Mouse (Mus musculus): ENCODE data around the gene Bpifb2. TPM values are rescaled to one million over a fixed set of nuclear protein-coding genes. Genes with fewer than 3 reads are reported as not detected.

The Bpifb2 gene
- polyA plus RNA-seq, 1 experiment from 2014 or later, result not detected

DNA sequence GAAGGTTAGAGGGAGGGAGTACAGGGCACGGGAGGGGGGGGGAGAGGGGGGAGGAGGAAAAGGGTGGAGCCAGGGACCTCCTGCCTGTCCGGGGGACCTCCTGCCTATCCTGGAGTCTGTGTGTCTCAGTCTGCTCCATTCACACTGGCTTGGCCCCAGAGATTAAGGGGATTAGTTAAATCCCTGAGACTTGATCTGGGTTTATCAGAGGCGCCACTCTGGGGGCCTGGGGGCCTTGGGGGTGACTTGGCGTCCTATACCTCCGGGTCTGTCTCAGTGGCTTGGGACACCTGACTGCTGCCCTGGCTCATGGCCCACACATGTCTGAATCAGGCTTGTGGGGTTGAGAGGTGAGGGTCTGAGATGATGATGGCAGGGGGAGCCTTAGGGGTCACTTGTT, 21.3 kb upstream of the Bpifb2 start:
- Histone ChIP-seq H3K9ac (ENCODE audit: low read length) (no peak overlapping the region), H3K4me2 (ENCODE audit: low read depth) (no peak overlapping the region), H3K36me3 (ENCODE audit: control insufficient read depth, insufficient read depth, low read length) (no peaks in the 10 kb centered on the region), H3K27me3 (ENCODE audit: control insufficient read depth, insufficient read depth, low read length) (no peaks in the 10 kb centered on the region), H3K4me1 (ENCODE audit: control insufficient read depth, insufficient read depth, low read length) (no peaks in the 10 kb centered on the region), H3K9me3 (ENCODE audit: control insufficient read depth, low read length) (no peaks in the 10 kb centered on the region), H3K4me3 (ENCODE audit: low read depth, low read length) (no peak overlapping the region), H3K27ac (ENCODE audit: low read depth, low read length) (no peak overlapping the region)
- WGBS, result 40% methylated on average over 5 of the region's 5 CpGs
- ATAC-seq (ENCODE audit: insufficient read depth, low FRiP score, low TSS enrichment) (no peak), DNase-seq (ENCODE audit: low spot score) (no peak)

DNA sequence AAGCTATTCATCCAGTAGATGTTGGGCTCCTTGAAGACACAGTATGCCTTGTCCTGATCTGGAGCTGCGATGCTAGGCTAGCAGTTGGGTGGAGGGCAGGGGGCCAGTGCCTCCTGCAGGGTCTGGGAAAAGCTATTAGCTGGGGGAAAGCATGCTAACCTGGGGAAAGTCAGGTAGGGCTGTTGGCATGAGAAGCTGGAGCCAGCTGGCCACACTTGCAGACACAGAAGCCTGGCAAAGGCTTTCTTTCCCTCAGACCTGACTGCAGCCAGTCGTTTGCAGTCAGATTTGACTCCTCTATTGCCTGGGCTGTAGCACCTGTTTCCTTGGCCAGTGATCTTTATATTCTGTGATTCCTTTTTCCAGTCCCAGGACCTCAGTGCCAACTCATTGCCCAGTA, 15.3 kb upstream of the Bpifb2 start:
- Histone ChIP-seq H3K27ac (ENCODE audit: low read depth, low read length) (no peak overlapping the region), H3K27me3 (ENCODE audit: control insufficient read depth, insufficient read depth, low read length) (no peaks in the 10 kb centered on the region), H3K9ac (ENCODE audit: low read length) (no peak overlapping the region), H3K4me3 (ENCODE audit: low read depth, low read length) (no peak overlapping the region), H3K36me3 (ENCODE audit: control insufficient read depth, insufficient read depth, low read length) (no peaks in the 10 kb centered on the region), H3K4me1 (ENCODE audit: control insufficient read depth, insufficient read depth, low read length) (no peaks in the 10 kb centered on the region), H3K9me3 (ENCODE audit: control insufficient read depth, low read length) (no peaks in the 10 kb centered on the region), H3K4me2 (ENCODE audit: low read depth) (no peak overlapping the region)
- no peak for DNase-seq (ENCODE audit: low spot score)
- WGBS, result 86% methylated on average over 2 of the region's 2 CpGs
- ATAC-seq (ENCODE audit: insufficient read depth, low FRiP score, low TSS enrichment), result no peak

DNA sequence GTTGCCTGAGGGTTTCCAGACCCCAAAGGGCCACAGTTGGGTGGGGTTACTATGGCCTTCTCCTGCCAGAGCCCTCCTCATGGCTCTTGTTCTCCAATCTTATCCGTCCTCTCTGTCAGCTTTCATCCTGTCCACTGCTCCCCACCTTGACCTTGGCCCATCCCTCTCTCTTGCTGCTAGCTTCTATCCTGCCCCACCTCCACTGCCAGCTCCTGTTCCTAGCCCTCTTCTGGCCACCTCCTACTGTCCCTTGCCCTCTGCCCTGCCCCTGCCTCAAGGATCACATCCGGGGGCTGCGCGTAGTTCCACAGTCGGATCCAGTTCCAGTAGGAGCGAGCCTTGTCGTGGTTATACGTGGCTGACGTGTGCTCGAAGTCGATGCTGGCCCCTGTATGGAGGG, 14.5 kb upstream of the Bpifb2 start:
- H3K4me1 ChIP-seq (ENCODE audit: control insufficient read depth, insufficient read depth, low read length), result no peaks in the 10 kb centered on the region
- DNase-seq (ENCODE audit: low spot score) (no peak), ATAC-seq (ENCODE audit: insufficient read depth, low FRiP score, low TSS enrichment) (no peak)
- no peak overlapping the region for H3K4me2 ChIP-seq (ENCODE audit: low read depth)
- H3K4me3 ChIP-seq (ENCODE audit: low read depth, low read length), result no peak overlapping the region
- no peaks in the 10 kb centered on the region for H3K9me3 ChIP-seq (ENCODE audit: control insufficient read depth, low read length)
- 90% methylated on average over 11 of the region's 11 CpGs for whole genome bisulfite sequencing
- H3K27me3 ChIP-seq (ENCODE audit: control insufficient read depth, insufficient read depth, low read length), result no peaks in the 10 kb centered on the region
- no peaks in the 10 kb centered on the region for H3K36me3 ChIP-seq (ENCODE audit: control insufficient read depth, insufficient read depth, low read length)
- H3K27ac ChIP-seq (ENCODE audit: low read depth, low read length), result no peak overlapping the region
- no peak overlapping the region for H3K9ac ChIP-seq (ENCODE audit: low read length)

DNA sequence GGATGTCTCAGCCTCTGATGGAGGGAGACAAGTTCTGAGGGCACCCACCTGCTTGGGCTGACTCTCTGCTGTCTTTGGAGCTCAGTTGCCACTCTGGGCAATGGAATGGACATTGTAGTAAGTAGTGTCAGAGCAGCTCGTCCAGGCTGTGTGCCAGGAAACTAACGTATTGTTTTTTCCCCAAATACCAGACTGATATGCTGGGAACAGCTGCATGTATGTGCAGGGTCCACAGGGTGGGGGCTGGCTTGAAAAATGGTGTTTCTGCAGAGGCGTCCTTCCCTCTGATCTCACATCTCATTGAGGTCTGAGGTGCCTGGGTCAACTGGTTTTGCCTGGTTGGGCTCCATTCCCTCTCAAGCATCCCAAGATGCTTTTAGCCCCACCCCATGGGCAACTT, 14.1 kb upstream of the Bpifb2 start:
- no peaks in the 10 kb centered on the region for H3K36me3 ChIP-seq (ENCODE audit: control insufficient read depth, insufficient read depth, low read length)
- no peaks in the 10 kb centered on the region for H3K4me1 ChIP-seq (ENCODE audit: control insufficient read depth, insufficient read depth, low read length)
- WGBS, result 74% methylated on average over 3 of the region's 3 CpGs
- H3K4me3 ChIP-seq (ENCODE audit: low read depth, low read length), result no peak overlapping the region
- no peak overlapping the region for H3K27ac ChIP-seq (ENCODE audit: low read depth, low read length)
- DNase-seq (ENCODE audit: low spot score), result no peak
- no peak overlapping the region for H3K4me2 ChIP-seq (ENCODE audit: low read depth)
- H3K27me3 ChIP-seq (ENCODE audit: control insufficient read depth, insufficient read depth, low read length), result no peaks in the 10 kb centered on the region
- no peak overlapping the region for H3K9ac ChIP-seq (ENCODE audit: low read length)
- H3K9me3 ChIP-seq (ENCODE audit: control insufficient read depth, low read length), result no peaks in the 10 kb centered on the region
- no peak for ATAC-seq (ENCODE audit: insufficient read depth, low FRiP score, low TSS enrichment)

DNA sequence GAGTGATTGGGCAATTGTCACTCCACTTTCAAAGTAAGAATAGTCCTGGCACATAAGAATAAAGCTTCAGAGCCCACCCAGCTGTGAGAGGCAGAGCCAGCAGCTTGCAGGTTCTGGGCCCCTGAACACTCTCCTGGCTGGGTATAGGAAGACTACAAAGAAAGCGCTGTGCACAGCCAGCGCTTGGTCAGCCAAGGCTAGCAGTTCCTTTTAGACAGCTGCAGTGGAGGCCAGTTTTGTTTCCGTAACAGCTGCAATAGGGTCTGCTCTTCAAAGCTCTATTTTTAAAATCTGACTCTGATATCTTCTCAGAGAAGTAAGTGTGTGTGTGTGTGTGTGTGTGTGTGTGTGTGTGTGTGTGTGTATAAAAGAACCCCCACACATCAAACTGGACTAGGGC, 12.9 kb upstream of the Bpifb2 start:
- H3K27me3 ChIP-seq (ENCODE audit: control insufficient read depth, insufficient read depth, low read length), result no peaks in the 10 kb centered on the region
- H3K4me2 ChIP-seq (ENCODE audit: low read depth), result no peak overlapping the region
- no peaks in the 10 kb centered on the region for H3K36me3 ChIP-seq (ENCODE audit: control insufficient read depth, insufficient read depth, low read length)
- 94% methylated on average over 3 of the region's 3 CpGs for WGBS
- H3K4me3 ChIP-seq (ENCODE audit: low read depth, low read length), result no peak overlapping the region
- DNase-seq (ENCODE audit: low spot score), result no peak
- no peaks in the 10 kb centered on the region for H3K4me1 ChIP-seq (ENCODE audit: control insufficient read depth, insufficient read depth, low read length)
- no peaks in the 10 kb centered on the region for H3K9me3 ChIP-seq (ENCODE audit: control insufficient read depth, low read length)
- no peak overlapping the region for H3K9ac ChIP-seq (ENCODE audit: low read length)
- no peak overlapping the region for H3K27ac ChIP-seq (ENCODE audit: low read depth, low read length)
- ATAC-seq (ENCODE audit: insufficient read depth, low FRiP score, low TSS enrichment), result no peak

DNA sequence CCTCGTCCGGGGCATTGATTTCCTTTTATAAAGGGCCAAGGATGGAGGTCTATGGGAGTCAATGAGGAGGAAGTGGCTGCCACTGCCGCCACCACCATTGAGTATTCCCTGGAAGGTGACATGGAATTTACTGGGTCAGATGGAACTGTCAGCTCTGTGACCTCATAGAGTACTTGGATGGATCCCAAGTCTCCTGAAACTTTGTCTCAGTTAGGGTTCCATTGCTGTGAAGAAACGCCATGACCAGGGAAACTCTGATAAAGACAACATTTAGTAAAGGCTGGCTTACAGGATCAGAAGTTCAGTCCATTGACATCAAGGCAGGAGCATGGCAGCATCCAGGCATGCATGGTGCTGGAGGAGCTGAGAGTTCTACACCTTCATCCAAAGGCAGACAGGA, 3.9 kb upstream of the Bpifb2 start, which contains the start of gene Sun5:
Gene Sun5 (minus strand): TSS at position 101 of the 400 bp plus-strand sequence.
- no peak within 1 kb of the TSS for H3K9ac ChIP-seq (ENCODE audit: low read length)
- no peaks in the 10 kb centered on the region for H3K4me1 ChIP-seq (ENCODE audit: control insufficient read depth, insufficient read depth, low read length)
- 86% methylated on average over 4 of the region's 4 CpGs for WGBS
- DNase-seq (ENCODE audit: low spot score) (no peak), ATAC-seq (ENCODE audit: insufficient read depth, low FRiP score, low TSS enrichment) (no peak)
- H3K4me3 ChIP-seq (ENCODE audit: low read depth, low read length), result no peak within 1 kb of the TSS
- no peaks in the 10 kb centered on the region for H3K27me3 ChIP-seq (ENCODE audit: control insufficient read depth, insufficient read depth, low read length)
- H3K4me2 ChIP-seq (ENCODE audit: low read depth), result no peak within 1 kb of the TSS
- H3K27ac ChIP-seq (ENCODE audit: low read depth, low read length), result no peak within 1 kb of the TSS
- H3K36me3 ChIP-seq (ENCODE audit: control insufficient read depth, insufficient read depth, low read length), result no peaks in the 10 kb centered on the region
- H3K9me3 ChIP-seq (ENCODE audit: control insufficient read depth, low read length), result no peaks in the 10 kb centered on the region

DNA sequence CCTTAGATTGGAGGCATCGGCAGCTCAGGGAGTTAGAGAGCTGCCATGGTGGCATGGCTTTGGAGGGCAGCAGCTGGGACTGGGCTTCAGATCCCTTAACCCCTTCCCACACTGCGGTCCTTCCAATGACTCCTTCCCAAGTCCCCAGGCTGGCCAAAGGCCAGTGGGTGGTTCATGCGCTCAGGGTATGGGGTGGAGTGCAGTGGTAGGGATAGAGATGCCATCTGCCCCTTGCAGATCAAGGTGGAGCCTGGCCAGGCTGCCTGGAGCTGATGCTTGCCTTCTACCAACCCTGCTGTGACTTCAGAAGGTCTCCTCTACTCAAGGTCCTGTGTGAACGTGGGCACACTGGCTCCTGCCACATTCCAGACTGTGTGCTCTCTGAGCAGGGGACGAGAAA, 24.3 kb downstream of the Bpifb2 start:
- 83% methylated on average over 5 of the region's 5 CpGs for WGBS
- Histone ChIP-seq H3K27ac (ENCODE audit: low read depth, low read length) (no peak overlapping the region), H3K9ac (ENCODE audit: low read length) (no peak overlapping the region), H3K27me3 (ENCODE audit: control insufficient read depth, insufficient read depth, low read length) (no peaks in the 10 kb centered on the region), H3K9me3 (ENCODE audit: control insufficient read depth, low read length) (no peaks in the 10 kb centered on the region), H3K36me3 (ENCODE audit: control insufficient read depth, insufficient read depth, low read length) (no peaks in the 10 kb centered on the region), H3K4me1 (ENCODE audit: control insufficient read depth, insufficient read depth, low read length) (no peaks in the 10 kb centered on the region), H3K4me2 (ENCODE audit: low read depth) (no peak overlapping the region), H3K4me3 (ENCODE audit: low read depth, low read length) (no peak overlapping the region)
- DNase-seq (ENCODE audit: low spot score) (no peak), ATAC-seq (ENCODE audit: insufficient read depth, low FRiP score, low TSS enrichment) (no peak)

DNA sequence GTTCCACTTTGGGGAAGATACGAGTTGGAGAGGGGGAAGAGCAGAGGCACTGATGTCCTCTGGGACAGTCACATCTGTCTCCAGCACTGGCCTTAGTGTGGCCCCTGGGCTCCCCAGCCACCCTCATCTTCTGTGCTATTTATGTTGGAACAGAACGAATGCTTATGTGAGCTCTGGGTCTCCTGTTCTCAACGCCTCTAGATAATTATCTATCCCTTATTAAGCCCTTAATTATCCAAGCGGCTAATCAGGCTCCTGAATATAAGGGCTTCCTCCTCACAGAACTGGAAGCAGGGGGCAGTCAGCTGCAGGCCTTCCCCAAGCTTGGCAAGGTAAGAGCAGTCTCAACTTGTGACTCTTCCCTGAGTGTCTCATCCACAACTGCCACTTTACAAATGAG, 25.2 kb downstream of the Bpifb2 start, which contains the start of gene Bpifb6:
Gene Bpifb6 (plus strand): TSS at position 301 of the 400 bp plus-strand sequence.
- Histone ChIP-seq H3K27ac (ENCODE audit: low read depth, low read length) (no peak within 1 kb of the TSS), H3K4me3 (ENCODE audit: low read depth, low read length) (no peak within 1 kb of the TSS), H3K4me2 (ENCODE audit: low read depth) (no peak within 1 kb of the TSS), H3K27me3 (ENCODE audit: control insufficient read depth, insufficient read depth, low read length) (no peaks in the 10 kb centered on the region), H3K36me3 (ENCODE audit: control insufficient read depth, insufficient read depth, low read length) (no peaks in the 10 kb centered on the region), H3K4me1 (ENCODE audit: control insufficient read depth, insufficient read depth, low read length) (no peaks in the 10 kb centered on the region), H3K9ac (ENCODE audit: low read length) (no peak within 1 kb of the TSS), H3K9me3 (ENCODE audit: control insufficient read depth, low read length) (no peaks in the 10 kb centered on the region)
- no peak for ATAC-seq (ENCODE audit: insufficient read depth, low FRiP score, low TSS enrichment)
- DNase-seq (ENCODE audit: low spot score), result no peak
- WGBS, result 78% methylated on average over 4 of the region's 4 CpGs

DNA sequence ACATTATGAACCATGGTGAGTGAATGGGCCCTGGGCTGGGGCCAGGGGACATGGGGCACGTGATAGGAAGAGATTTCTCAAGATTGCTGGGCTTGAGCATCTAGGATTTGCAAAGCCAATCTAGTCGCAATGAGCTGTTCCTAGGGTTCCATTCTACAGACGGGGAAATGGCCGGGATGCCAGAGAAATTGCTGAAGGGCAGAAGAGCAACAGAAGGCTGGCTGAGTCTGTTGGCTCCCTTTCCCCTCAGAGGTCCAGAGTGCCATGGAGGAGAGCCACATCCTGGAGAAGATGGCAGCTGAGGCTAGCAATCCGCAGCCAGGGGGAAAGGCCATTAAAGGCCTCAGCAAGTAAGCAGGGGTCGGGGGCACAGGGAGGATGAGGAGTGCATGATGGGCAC, 27.9 kb downstream of the Bpifb2 start:
- H3K9ac ChIP-seq (ENCODE audit: low read length), result no peak overlapping the region
- WGBS, result 80% methylated on average over 6 of the region's 6 CpGs
- H3K27ac ChIP-seq (ENCODE audit: low read depth, low read length), result no peak overlapping the region
- no peak for DNase-seq (ENCODE audit: low spot score)
- no peaks in the 10 kb centered on the region for H3K27me3 ChIP-seq (ENCODE audit: control insufficient read depth, insufficient read depth, low read length)
- no peak overlapping the region for H3K4me2 ChIP-seq (ENCODE audit: low read depth)
- H3K4me1 ChIP-seq (ENCODE audit: control insufficient read depth, insufficient read depth, low read length), result no peaks in the 10 kb centered on the region
- no peaks in the 10 kb centered on the region for H3K36me3 ChIP-seq (ENCODE audit: control insufficient read depth, insufficient read depth, low read length)
- H3K9me3 ChIP-seq (ENCODE audit: control insufficient read depth, low read length), result no peaks in the 10 kb centered on the region
- no peak overlapping the region for H3K4me3 ChIP-seq (ENCODE audit: low read depth, low read length)
- no peak for ATAC-seq (ENCODE audit: insufficient read depth, low FRiP score, low TSS enrichment)
